Mouse (Mus musculus): ENCODE measurements at regions not wholly inside any gene's neighbourhood (a gene's known extent, or its start where the extent isn't known, plus 50 kb on each side); places are given as distances from the start of the nearest gene placed in this dataset.

GRCm38 (mm10) chr6:141126614-141127396, 122.3 kb upstream of the Pde3a start:
- TF ChIP-seq CTCF (IDR thresholded peaks at IDR 0.05; ENCODE audit: insufficient read depth, low read length) (no peak), POLR2A (IDR thresholded peaks at IDR 0.05; ENCODE audit: borderline replicate concordance, extremely low read depth, low read depth, low read length) (no peak)

Measured in lung, adult 2 months (tissue).